Mouse (Mus musculus): ENCODE measurements at regions not wholly inside any gene's neighbourhood (a gene's known extent, or its start where the extent isn't known, plus 50 kb on each side); places are given as distances from the start of the nearest gene placed in this dataset.

GRCm38 (mm10) chr5:81878563-81878962, 858.6 kb downstream of the Adgrl3 start:
- Histone ChIP-seq H3K9me3 (ENCODE audit: low read length) (no peaks in the 10 kb centered on the region), H3K27me3 (ENCODE audit: insufficient read depth, low read length) (no peaks in the 10 kb centered on the region), H3K4me3 (replicated peaks; ENCODE audit: low read length) (no peak overlapping the region), H3K36me3 (ENCODE audit: insufficient read depth, low read length) (no peaks in the 10 kb centered on the region), H3K4me1 (replicated peaks; ENCODE audit: low read depth, low read length) (no peaks in the 10 kb centered on the region)
- TF ChIP-seq CTCF (conservative IDR thresholded peaks at IDR 0.05; ENCODE audit: low read length), result no peak
- no peak for TF ChIP-seq NANOG (IDR thresholded peaks at IDR 0.05; ENCODE audit: borderline replicate concordance, low read length)
- no peak for TF ChIP-seq POU5F1 (IDR thresholded peaks at IDR 0.05; ENCODE audit: borderline replicate concordance, low read length)

- H3K36me3 ChIP-seq (ENCODE audit: insufficient read depth, low read length), result no peaks in the 10 kb centered on the region
- H3K4me3 ChIP-seq (replicated peaks; ENCODE audit: low read length), result no peak overlapping the region
- no peaks in the 10 kb centered on the region for H3K27me3 ChIP-seq (ENCODE audit: insufficient read depth, low read length)
- no peaks in the 10 kb centered on the region for H3K9me3 ChIP-seq (ENCODE audit: low read length)
- H3K4me1 ChIP-seq (replicated peaks; ENCODE audit: low read depth, low read length), result no peaks in the 10 kb centered on the region
- TF ChIP-seq NANOG (IDR thresholded peaks at IDR 0.05; ENCODE audit: borderline replicate concordance, low read length) (no peak), POU5F1 (IDR thresholded peaks at IDR 0.05; ENCODE audit: borderline replicate concordance, low read length) (no peak), CTCF (conservative IDR thresholded peaks at IDR 0.05; ENCODE audit: low read length) (no peak)
These were observed 873.4 kb downstream of the Adgrl3 start for GRCm38 (mm10) chr5:81893358-81893757.

- Histone ChIP-seq H3K27me3 (ENCODE audit: insufficient read depth, low read length) (no peaks in the 10 kb centered on the region), H3K36me3 (ENCODE audit: insufficient read depth, low read length) (no peaks in the 10 kb centered on the region), H3K9me3 (ENCODE audit: low read length) (no peaks in the 10 kb centered on the region), H3K4me1 (replicated peaks; ENCODE audit: low read depth, low read length) (no peaks in the 10 kb centered on the region), H3K4me3 (replicated peaks; ENCODE audit: low read length) (no peak overlapping the region)
- no peak for TF ChIP-seq CTCF (conservative IDR thresholded peaks at IDR 0.05; ENCODE audit: low read length)
- TF ChIP-seq NANOG (IDR thresholded peaks at IDR 0.05; ENCODE audit: borderline replicate concordance, low read length), result no peak
- no peak for TF ChIP-seq POU5F1 (IDR thresholded peaks at IDR 0.05; ENCODE audit: borderline replicate concordance, low read length)
These were observed 889.4 kb downstream of the Adgrl3 start for GRCm38 (mm10) chr5:81909368-81909767.

- H3K36me3 ChIP-seq (ENCODE audit: insufficient read depth, low read length), result no peaks in the 10 kb centered on the region
- TF ChIP-seq NANOG (IDR thresholded peaks at IDR 0.05; ENCODE audit: borderline replicate concordance, low read length) (no peak), CTCF (conservative IDR thresholded peaks at IDR 0.05; ENCODE audit: low read length) (no peak), POU5F1 (IDR thresholded peaks at IDR 0.05; ENCODE audit: borderline replicate concordance, low read length) (no peak)
- no peaks in the 10 kb centered on the region for H3K27me3 ChIP-seq (ENCODE audit: insufficient read depth, low read length)
- H3K4me1 ChIP-seq (replicated peaks; ENCODE audit: low read depth, low read length), result no peaks in the 10 kb centered on the region
- H3K4me3 ChIP-seq (replicated peaks; ENCODE audit: low read length), result no peak overlapping the region
- no peaks in the 10 kb centered on the region for H3K9me3 ChIP-seq (ENCODE audit: low read length)
These were observed 890.0 kb downstream of the Adgrl3 start for GRCm38 (mm10) chr5:81909964-81910363.

- H3K4me1 ChIP-seq (replicated peaks; ENCODE audit: low read depth, low read length), result no peaks in the 10 kb centered on the region
- no peak overlapping the region for H3K4me3 ChIP-seq (replicated peaks; ENCODE audit: low read length)
- no peaks in the 10 kb centered on the region for H3K36me3 ChIP-seq (ENCODE audit: insufficient read depth, low read length)
- TF ChIP-seq CTCF (conservative IDR thresholded peaks at IDR 0.05; ENCODE audit: low read length), result no peak
- TF ChIP-seq POU5F1 (IDR thresholded peaks at IDR 0.05; ENCODE audit: borderline replicate concordance, low read length), result no peak
- TF ChIP-seq NANOG (IDR thresholded peaks at IDR 0.05; ENCODE audit: borderline replicate concordance, low read length), result no peak
- peaks cover 22% of the 10 kb centered on the region for H3K9me3 ChIP-seq (ENCODE audit: low read length)
- no peaks in the 10 kb centered on the region for H3K27me3 ChIP-seq (ENCODE audit: insufficient read depth, low read length)
These were observed 896.7 kb downstream of the Adgrl3 start for GRCm38 (mm10) chr5:81916667-81917066.

- no peak for TF ChIP-seq NANOG (IDR thresholded peaks at IDR 0.05; ENCODE audit: borderline replicate concordance, low read length)
- TF ChIP-seq POU5F1 (IDR thresholded peaks at IDR 0.05; ENCODE audit: borderline replicate concordance, low read length), result no peak
- TF ChIP-seq CTCF (conservative IDR thresholded peaks at IDR 0.05; ENCODE audit: low read length), result no peak
- H3K9me3 ChIP-seq (ENCODE audit: low read length), result no peaks in the 10 kb centered on the region
- no peaks in the 10 kb centered on the region for H3K36me3 ChIP-seq (ENCODE audit: insufficient read depth, low read length)
- H3K27me3 ChIP-seq (ENCODE audit: insufficient read depth, low read length), result no peaks in the 10 kb centered on the region
- H3K4me3 ChIP-seq (replicated peaks; ENCODE audit: low read length), result no peak overlapping the region
- no peaks in the 10 kb centered on the region for H3K4me1 ChIP-seq (replicated peaks; ENCODE audit: low read depth, low read length)
These were observed 920.9 kb downstream of the Adgrl3 start for GRCm38 (mm10) chr5:81940798-81941197.

GRCm38 (mm10) chr5:81969685-81970524, 950.0 kb downstream of the Adgrl3 start:
- TF ChIP-seq CTCF (conservative IDR thresholded peaks at IDR 0.05; ENCODE audit: low read length), result no peak
- no peak for TF ChIP-seq NANOG (IDR thresholded peaks at IDR 0.05; ENCODE audit: borderline replicate concordance, low read length)
- TF ChIP-seq POU5F1 (IDR thresholded peaks at IDR 0.05; ENCODE audit: borderline replicate concordance, low read length), result no peak
- Histone ChIP-seq H3K27me3 (ENCODE audit: insufficient read depth, low read length) (no peaks in the 10 kb centered on the region), H3K4me3 (replicated peaks; ENCODE audit: low read length) (no peak overlapping the region), H3K9me3 (ENCODE audit: low read length) (no peaks in the 10 kb centered on the region), H3K36me3 (ENCODE audit: insufficient read depth, low read length) (no peaks in the 10 kb centered on the region), H3K4me1 (replicated peaks; ENCODE audit: low read depth, low read length) (no peaks in the 10 kb centered on the region)

- no peaks in the 10 kb centered on the region for H3K9me3 ChIP-seq (ENCODE audit: low read length)
- TF ChIP-seq NANOG (IDR thresholded peaks at IDR 0.05; ENCODE audit: borderline replicate concordance, low read length) (no peak), CTCF (conservative IDR thresholded peaks at IDR 0.05; ENCODE audit: low read length) (no peak), POU5F1 (IDR thresholded peaks at IDR 0.05; ENCODE audit: borderline replicate concordance, low read length) (no peak)
- no peaks in the 10 kb centered on the region for H3K4me1 ChIP-seq (replicated peaks; ENCODE audit: low read depth, low read length)
- H3K27me3 ChIP-seq (ENCODE audit: insufficient read depth, low read length), result no peaks in the 10 kb centered on the region
- no peaks in the 10 kb centered on the region for H3K36me3 ChIP-seq (ENCODE audit: insufficient read depth, low read length)
- H3K4me3 ChIP-seq (replicated peaks; ENCODE audit: low read length), result no peak overlapping the region
These were observed 950.6 kb downstream of the Adgrl3 start for GRCm38 (mm10) chr5:81970525-81971011.
